Mouse (Mus musculus): ENCODE results near the gene Vmn1r94.
"Not testable (repeated sequence)": the region's sequence is repeated elsewhere in the genome, so short reads cannot be mapped to it uniquely, and the experiment has no call there.

DNA sequence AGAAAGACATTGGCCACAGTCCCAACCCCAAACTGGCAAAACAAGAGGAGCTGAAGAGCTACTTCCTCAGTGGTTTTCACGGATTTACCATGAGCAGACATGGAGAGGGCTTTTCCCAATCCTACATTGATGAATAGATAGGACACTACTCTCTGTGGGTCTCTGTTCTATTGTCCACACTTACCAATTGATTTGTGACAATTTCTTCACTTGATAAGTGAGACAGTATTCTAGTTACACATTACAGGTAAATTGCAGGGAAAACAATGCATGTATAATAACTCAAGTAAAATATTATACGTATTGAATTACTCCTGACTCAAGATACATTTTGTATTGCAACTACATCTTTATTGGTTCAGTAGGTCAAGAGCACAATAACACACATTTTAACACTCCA is 45.7 kb downstream of the Vmn1r94 start, which contains the start of gene Gm16442:
- not testable (repeated sequence) for TF ChIP-seq POLR2A (IDR thresholded peaks at IDR 0.05; ENCODE audit: borderline replicate concordance, extremely low read depth, low read depth, low read length); CTCF (IDR thresholded peaks at IDR 0.05; ENCODE audit: insufficient read depth, low read length)

All from lung, adult 2 months (tissue).